Mouse (Mus musculus) olfactory bulb, adult 2 months (tissue): ENCODE measurements around the gene Smc3.

Experiments used
- CTCF ChIP-seq: fragments of 200-500 bp; IDR thresholded peaks from 2 replicates; pipeline ENCODE4 v1.5.1; 2012; ENCODE audit warnings: low read depth, mild to moderate bottlenecking, low read length, moderate library complexity; ENCODE audit not compliant: insufficient read depth
- POLR2A ChIP-seq: fragments of 200-500 bp; IDR thresholded peaks from 2 replicates; pipeline ENCODE4 v1.6.1; 2012; ENCODE audit warnings: mild to moderate bottlenecking, low read depth, low read length, moderate library complexity; ENCODE audit not compliant: insufficient read depth

- TF ChIP-seq POLR2A (no peak), CTCF (no peak)
These were observed 79.8 kb downstream of the Smc3 start for GRCm38 (mm10) chr19:53679981-53680380.
